Mouse (Mus musculus) heart, postnatal 0 days (tissue): Measurements from ENCODE around the gene Neurl1b. TPM values are rescaled to one million over a fixed set of nuclear protein-coding genes. Genes with fewer than 3 reads are reported as not detected.

Source experiments
- ATAC-seq: fragments of 200-750 bp; cut with Nextera tagmentation; 2 replicates; pipeline ENCODE4 v1.8.0; 2017; ENCODE audit warnings: low read depth, moderate number of reproducible peaks, moderate library complexity; ENCODE audit not compliant: insufficient read depth
- DNase-seq: peaks from one replicate; pipeline ENCODE4 v3.0.0-alpha.2; 2016; ENCODE audit warnings: low spot score
- H3K27ac ChIP-seq: fragments of 300-500 bp; sonication (generic); 2 replicates; pipeline ENCODE4 v1.5.1; 2014; ENCODE audit warnings: low read depth, mild to moderate bottlenecking
- H3K27me3 ChIP-seq: fragments of 300-500 bp; sonication (generic); 2 replicates; pipeline ENCODE4 v1.6.1; 2014; ENCODE audit warnings: low read length, mixed read lengths; ENCODE audit not compliant: control insufficient read depth, insufficient read depth
- H3K36me3 ChIP-seq: fragments of 300-500 bp; sonication (generic); replicated peaks from 2 replicates; pipeline ENCODE4 v1.6.1; 2014; ENCODE audit warnings: low read length, mixed read lengths; ENCODE audit not compliant: control insufficient read depth, insufficient read depth
- H3K4me1 ChIP-seq: fragments of 300-500 bp; sonication (generic); 2 replicates; pipeline ENCODE4 v1.6.1; 2014; ENCODE audit warnings: antibody characterized with exemption; ENCODE audit not compliant: control insufficient read depth, insufficient read depth
- H3K4me2 ChIP-seq: fragments of 300-500 bp; sonication (generic); 2 replicates; pipeline ENCODE4 v1.6.1; 2014; ENCODE audit warnings: low read depth, mild to moderate bottlenecking, low read length, moderate library complexity
- H3K4me3 ChIP-seq: fragments of 300-500 bp; sonication (generic); 2 replicates; pipeline ENCODE4 v1.5.1; 2014; ENCODE audit warnings: low read depth, low read length
- H3K9ac ChIP-seq: fragments of 300-500 bp; sonication (generic); replicated peaks from 2 replicates; pipeline ENCODE4 v1.6.1; 2014; ENCODE audit warnings: low read depth, low read length, mixed read lengths
- H3K9me3 ChIP-seq: fragments of 300-500 bp; sonication (generic); replicated peaks from 2 replicates; pipeline ENCODE4 v1.6.1; 2016; ENCODE audit warnings: low read length; ENCODE audit not compliant: control insufficient read depth
- CTCF ChIP-seq: IDR thresholded peaks from 2 replicates; pipeline ENCODE4 v1.5.1; 2016; ENCODE audit warnings: antibody characterized with exemption, control low read depth, low read depth
- EP300 ChIP-seq: IDR thresholded peaks from 2 replicates; pipeline ENCODE4 v1.6.1; 2016; ENCODE audit warnings: antibody characterized with exemption, low read depth
- WGBS: fragments of 180-500 bp; shearing (Covaris S2); extraction: QIAGEN DNeasy Blood & Tissue Kit; methylation state at CpG from one replicate; pipeline ENCODE4 v1.1.7; 2014; 5-methylcytosine and 5-hydroxymethylcytosine counted together
- polyA plus RNA-seq: library from polyadenylated mRNA; unstranded; fragments of >200 nt; fragmentation: Nextera tagmentation; extraction: Ambion mirVana; gene quantifications from 2 replicates; pipeline ENCODE4 v1.2.1, GENCODE M21; 2015
- total RNA-seq: library from RNA; depleted of rRNA; stranded (reverse); fragments of >200 nt; gene quantifications from 2 replicates; pipeline ENCODE4 v1.2.3, GENCODE M21; 2014; ENCODE audit warnings: low replicate concordance

Neurl1b gene
- total and polyA plus RNA-seq, 2 experiments from 2014 or later = 1.6 to 66.1 TPM

DNA sequence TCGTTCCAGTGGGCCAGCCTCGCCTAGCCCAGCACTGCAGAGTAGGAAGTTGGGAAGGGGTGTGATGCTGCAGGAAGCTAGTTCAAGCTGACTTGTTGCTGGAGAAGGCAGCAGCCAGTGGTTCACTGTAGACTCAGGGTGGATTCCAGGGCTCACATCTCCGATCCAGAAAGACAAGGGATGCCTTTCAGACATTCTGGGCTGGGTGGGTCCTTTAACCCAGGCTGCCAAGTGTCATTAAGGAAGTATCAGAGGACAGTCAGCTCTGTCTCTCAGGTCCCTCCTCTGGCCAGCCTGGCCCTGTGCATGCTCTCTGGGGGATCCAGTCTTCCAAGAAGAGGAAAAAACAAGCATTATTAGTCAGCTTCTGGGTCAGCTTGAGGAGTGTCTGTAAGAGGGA is 26.5 kb upstream of the Neurl1b start:
- Histone ChIP-seq H3K27ac (no peak overlapping the region), H3K9ac (no peak overlapping the region), H3K4me1 (peaks cover 16% of the 10 kb centered on the region), H3K4me3 (no peak overlapping the region), H3K27me3 (no peaks in the 10 kb centered on the region), H3K36me3 (no peaks in the 10 kb centered on the region), H3K9me3 (no peaks in the 10 kb centered on the region), H3K4me2 (no peak overlapping the region)
- no peak for TF ChIP-seq EP300
- TF ChIP-seq CTCF = no peak
- DNase-seq = no peak
- WGBS = 57% methylated on average over 3 of the region's 3 CpGs
- ATAC-seq = no peak

- no peak overlapping the region for H3K9ac ChIP-seq
- no peaks in the 10 kb centered on the region for H3K27me3 ChIP-seq
- H3K4me1 ChIP-seq = peaks cover 15% of the 10 kb centered on the region
- H3K4me2 ChIP-seq = no peak overlapping the region
- H3K9me3 ChIP-seq = no peaks in the 10 kb centered on the region
- no peak for ATAC-seq
- DNase-seq = no peak
- H3K36me3 ChIP-seq = no peaks in the 10 kb centered on the region
- H3K4me3 ChIP-seq = no peak overlapping the region
- TF ChIP-seq CTCF = no peak
- no peak for TF ChIP-seq EP300
- H3K27ac ChIP-seq = no peak overlapping the region
- WGBS = 66% methylated on average over 9 of the region's 9 CpGs
Measured at GRCm38 (mm10) chr17:26389241-26389640, 25.4 kb upstream of the Neurl1b start.

DNA sequence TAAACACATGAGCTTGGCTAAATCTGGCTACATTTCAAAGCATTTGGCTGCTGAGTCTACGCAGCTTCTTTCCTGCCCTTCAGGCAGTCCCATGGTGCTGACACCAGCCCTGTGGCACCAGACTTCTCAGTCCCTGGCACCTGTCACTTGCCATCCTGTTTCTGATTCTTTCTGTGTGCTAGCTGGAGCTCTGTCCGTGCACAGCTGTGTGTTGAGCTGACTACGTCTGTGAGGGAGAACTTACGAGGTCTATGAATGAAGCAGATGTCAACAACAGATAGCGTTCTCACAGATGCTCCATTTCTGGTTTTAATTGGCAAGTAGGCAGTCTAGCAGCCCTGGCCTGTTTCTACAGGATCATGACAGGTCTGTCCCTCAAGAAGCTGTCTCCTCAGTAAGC is 24.0 kb upstream of the Neurl1b start:
- no peak overlapping the region for H3K27ac ChIP-seq
- WGBS = 57% methylated on average over 5 of the region's 5 CpGs
- no peaks in the 10 kb centered on the region for H3K27me3 ChIP-seq
- DNase-seq (no peak), ATAC-seq (no peak)
- H3K4me3 ChIP-seq = no peak overlapping the region
- no peaks in the 10 kb centered on the region for H3K9me3 ChIP-seq
- no peak overlapping the region for H3K4me2 ChIP-seq
- peaks cover 12% of the 10 kb centered on the region for H3K4me1 ChIP-seq
- no peaks in the 10 kb centered on the region for H3K36me3 ChIP-seq
- TF ChIP-seq CTCF (no peak), EP300 (no peak)
- H3K9ac ChIP-seq = no peak overlapping the region

DNA sequence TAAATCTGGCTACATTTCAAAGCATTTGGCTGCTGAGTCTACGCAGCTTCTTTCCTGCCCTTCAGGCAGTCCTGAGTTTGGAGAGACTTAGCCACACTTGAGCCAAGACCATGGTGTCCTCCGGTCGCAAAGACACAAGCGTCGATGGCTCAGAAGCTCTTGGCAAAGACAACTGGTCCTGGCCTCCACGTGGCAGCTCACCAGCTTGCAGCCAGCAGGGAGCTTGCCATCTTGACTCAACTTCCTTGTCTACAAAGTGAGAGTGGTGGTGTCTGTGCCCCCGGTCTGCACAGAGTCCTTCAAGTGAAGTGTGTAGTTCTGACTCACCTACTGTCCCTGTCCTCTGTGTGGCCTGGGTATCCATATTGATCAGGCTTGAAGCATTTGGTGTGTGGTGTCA is 22.3 kb upstream of the Neurl1b start:
- peaks cover 6% of the 10 kb centered on the region; the same call in 1 of the 2 replicates for H3K4me1 ChIP-seq
- no peaks in the 10 kb centered on the region for H3K36me3 ChIP-seq
- no peaks in the 10 kb centered on the region for H3K9me3 ChIP-seq
- H3K4me2 ChIP-seq = no peak overlapping the region
- DNase-seq (no peak), ATAC-seq (no peak)
- no peak overlapping the region for H3K27ac ChIP-seq
- TF ChIP-seq EP300 (no peak), CTCF (no peak)
- H3K4me3 ChIP-seq = no peak overlapping the region
- WGBS = 83% methylated on average over 7 of the region's 7 CpGs
- no peaks in the 10 kb centered on the region for H3K27me3 ChIP-seq
- no peak overlapping the region for H3K9ac ChIP-seq

DNA sequence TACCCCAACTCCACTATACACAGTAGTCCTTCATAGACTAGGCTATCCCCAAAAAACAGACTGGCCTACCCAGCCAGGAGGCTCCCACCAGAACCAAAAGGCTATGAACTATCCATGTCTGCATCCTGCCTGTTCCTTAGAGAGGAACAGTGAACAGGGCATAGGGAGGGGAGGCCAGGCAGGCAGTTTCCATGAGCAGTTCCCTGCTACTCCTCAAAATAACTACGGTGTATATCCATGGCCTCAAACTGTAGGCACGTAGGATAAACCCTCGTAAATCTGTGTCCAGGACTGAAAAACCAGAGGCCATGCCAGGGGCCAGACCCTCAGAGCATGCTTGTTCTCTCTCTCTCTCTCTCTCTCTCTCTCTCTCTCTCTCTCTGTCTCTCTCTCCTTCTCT is 17.9 kb upstream of the Neurl1b start:
- 0 out of 2 replicates have a peak, but pooled peaks cover 3% of the 10 kb centered on the region for H3K4me1 ChIP-seq
- no peaks in the 10 kb centered on the region for H3K27me3 ChIP-seq
- ATAC-seq (no peak), DNase-seq (no peak)
- WGBS = 34% methylated on average over 3 of the region's 3 CpGs
- H3K4me3 ChIP-seq = no peak overlapping the region
- no peaks in the 10 kb centered on the region for H3K9me3 ChIP-seq
- TF ChIP-seq EP300 (no peak), CTCF (no peak)
- H3K27ac ChIP-seq = peak overlapping the region; percentile 32
- H3K36me3 ChIP-seq = no peaks in the 10 kb centered on the region
- H3K9ac ChIP-seq = no peak overlapping the region
- no peak overlapping the region for H3K4me2 ChIP-seq

DNA sequence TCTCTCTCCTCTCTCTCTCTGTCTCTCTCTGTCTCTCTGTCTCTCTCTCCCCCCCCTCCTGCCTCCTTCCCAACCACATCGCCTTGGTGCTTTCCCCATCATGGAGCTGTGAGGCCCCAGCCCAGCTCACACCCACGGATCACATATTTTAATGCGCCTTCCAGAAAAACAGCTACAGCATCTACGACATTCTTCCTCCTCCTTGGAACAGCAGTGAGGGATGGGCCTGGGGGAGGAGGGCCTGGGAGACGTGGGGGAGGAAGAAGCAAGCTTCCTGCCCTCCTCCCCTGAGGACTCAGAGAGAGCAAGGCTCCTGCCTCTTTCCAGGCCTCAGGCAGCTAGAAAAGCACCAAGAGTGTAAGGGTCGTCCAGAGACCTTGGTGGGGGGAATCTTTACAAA is 17.3 kb upstream of the Neurl1b start:
- Histone ChIP-seq H3K4me1 (0 out of 2 replicates have a peak, but pooled peaks cover 3% of the 10 kb centered on the region), H3K27me3 (no peaks in the 10 kb centered on the region), H3K36me3 (no peaks in the 10 kb centered on the region), H3K9ac (no peak overlapping the region), H3K9me3 (no peaks in the 10 kb centered on the region), H3K4me3 (no peak overlapping the region), H3K4me2 (no peak overlapping the region), H3K27ac (peak overlapping the region; percentile 32)
- peak; percentile 60 for ATAC-seq
- no peak for DNase-seq
- WGBS = 50% methylated on average over 6 of the region's 6 CpGs
- TF ChIP-seq EP300 (no peak), CTCF (no peak)
